Mouse (Mus musculus) liver, adult 2 months (tissue): Measurements from ENCODE around the gene 1700029I15Rik.

Source experiments
- CTCF ChIP-seq: fragments of 200-500 bp; IDR thresholded peaks from 2 replicates; pipeline ENCODE4 v1.5.1; 2011; ENCODE audit warnings: low read depth, low read length, control low read depth
- POLR2A ChIP-seq: fragments of 200-500 bp; IDR thresholded peaks from 2 replicates; pipeline ENCODE4 v1.6.1; 2011; ENCODE audit warnings: low read length, control low read depth; ENCODE audit not compliant: insufficient read depth; ENCODE audit errors: extremely low read depth

- TF ChIP-seq POLR2A (no peak), CTCF (no peak)
These were observed 29.4 kb downstream of the 1700029I15Rik start for GRCm38 (mm10) chr2:92411705-92412104.
